Mouse (Mus musculus): ENCODE results near the gene Prps1.
"Not testable (repeated sequence)": the region's sequence is repeated elsewhere in the genome, so short reads cannot be mapped to it uniquely, and the experiment has no call there.

Prps1 gene

GRCm38 (mm10) chrX:140491884-140492571, 35.6 kb downstream of the Prps1 start:
- CTCF ChIA-PET: interaction anchor here (0.6 to 1.7 kb wide), 19 partner anchors 8 to 353 kb away, joined by 3 to 12 read pairs (median 4); partner anchors contain the start of gene Tsc22d3 (in 1 of the 4)
- POLR2A ChIA-PET: interaction anchor here in 3 of 4 experiments (0.6 to 0.7 kb wide), 3 partner anchors 53 to 107 kb away, joined by 3 read pairs; no protein-coding TSS in a partner anchor

DNA sequence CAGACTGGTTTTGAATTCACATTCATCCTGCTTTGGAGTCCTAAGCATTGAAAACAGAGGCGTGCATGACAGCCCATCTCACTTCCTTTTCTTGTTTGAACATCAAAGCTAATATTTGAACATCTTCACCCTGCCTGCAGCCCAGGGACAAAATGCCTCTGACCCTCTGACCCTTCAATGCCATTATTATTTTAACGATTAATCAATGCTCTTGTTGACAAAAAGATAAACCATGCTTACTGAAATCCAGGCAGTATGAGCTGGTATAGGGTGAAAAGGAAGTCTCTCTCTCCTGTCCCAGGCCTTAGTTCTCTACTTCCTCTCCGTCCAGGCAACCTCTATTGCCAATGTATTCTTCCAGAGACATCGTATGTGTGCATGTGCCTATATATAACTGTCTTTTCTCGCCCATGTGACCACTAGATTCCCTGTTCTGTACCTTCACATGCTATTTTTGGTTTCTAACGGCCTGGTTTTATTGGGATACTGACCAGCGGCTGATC, 37.2 kb downstream of the Prps1 start:
- CTCF ChIA-PET: interaction anchor here in 1 of 4 experiments (0.6 kb wide), 1 partner anchor 92 kb away, joined by 3 read pairs; no protein-coding TSS in a partner anchor
- POLR2A ChIA-PET: interaction anchor here in 1 of 4 experiments (0.6 kb wide), 1 partner anchor 244 kb away, joined by 3 read pairs; no protein-coding TSS in a partner anchor

DNA sequence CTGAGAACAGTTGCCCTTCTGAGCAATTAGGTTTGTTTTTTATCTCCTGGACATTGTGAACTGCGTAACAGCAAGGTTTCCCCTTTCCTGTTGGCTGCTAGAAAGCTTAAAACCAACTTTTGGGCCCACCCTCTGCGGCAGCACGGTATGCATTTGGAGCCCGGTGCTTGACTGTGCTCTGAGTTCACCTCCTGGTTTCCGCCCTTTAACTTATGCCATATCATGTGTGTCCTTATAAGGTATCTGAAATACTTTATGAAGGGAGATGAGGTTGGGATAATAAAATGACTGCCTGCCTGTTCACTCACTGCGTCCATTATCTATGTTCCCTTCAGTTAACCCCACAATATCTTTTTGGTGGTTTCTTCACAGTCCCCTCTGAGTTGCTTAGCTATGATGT, 37.8 kb downstream of the Prps1 start:
- CTCF ChIA-PET: interaction anchor here in 1 of 4 experiments (0.6 kb wide), 1 partner anchor 93 kb away, joined by 3 read pairs; no protein-coding TSS in a partner anchor
- POLR2A ChIA-PET: interaction anchor here in 1 of 4 experiments (0.6 kb wide), 1 partner anchor 1161 kb away, joined by 4 read pairs; the partner anchor contains the start of gene Trap1a

- POLR2A ChIA-PET: not testable (repeated sequence)
- CTCF ChIA-PET: interaction anchor here in 1 of 4 experiments (0.6 to 0.7 kb wide), 3 partner anchors 45 to 219 kb away, joined by 3 read pairs; no protein-coding TSS in a partner anchor
Observed at GRCm38 (mm10) chrX:140498431-140498830, 42.0 kb downstream of the Prps1 start.

GRCm38 (mm10) chrX:140500306-140500705, 43.9 kb downstream of the Prps1 start:
- ChIA-PET CTCF (interaction anchor here in 2 of 4 experiments (0.5 to 1.3 kb wide), 3 partner anchors 9 to 165 kb away, joined by 3 to 5 read pairs (median 3); no protein-coding TSS in a partner anchor), POLR2A (interaction anchor here in 1 of 4 experiments (0.6 kb wide), 1 partner anchor 60 kb away, joined by 3 read pairs; no protein-coding TSS in a partner anchor)

- POLR2A ChIA-PET: interaction anchor here in 2 of 4 experiments (0.7 to 1.1 kb wide), 2 partner anchors 9 to 13 kb away, joined by 3 read pairs; no protein-coding TSS in a partner anchor
- CTCF ChIA-PET: interaction anchor here in 1 of 4 experiments (0.8 to 1.3 kb wide), 2 partner anchors 8 to 344 kb away, joined by 3 to 4 read pairs; no protein-coding TSS in a partner anchor
Observed at GRCm38 (mm10) chrX:140501401-140502301, 45.2 kb downstream of the Prps1 start.

GRCm38 (mm10) chrX:140503905-140504304, 47.5 kb downstream of the Prps1 start:
- ChIA-PET POLR2A (interaction anchor here in 3 of 4 experiments (0.5 to 1.7 kb wide), 10 partner anchors 16 to 1558 kb away, joined by 3 to 7 read pairs (median 4); no protein-coding TSS in a partner anchor), CTCF (interaction anchor here (0.5 to 1.9 kb wide), 22 partner anchors 10 to 653 kb away, joined by 3 to 12 read pairs (median 5); partner anchors contain the start of gene Tsc22d3 (in 1 of the 4))

DNA sequence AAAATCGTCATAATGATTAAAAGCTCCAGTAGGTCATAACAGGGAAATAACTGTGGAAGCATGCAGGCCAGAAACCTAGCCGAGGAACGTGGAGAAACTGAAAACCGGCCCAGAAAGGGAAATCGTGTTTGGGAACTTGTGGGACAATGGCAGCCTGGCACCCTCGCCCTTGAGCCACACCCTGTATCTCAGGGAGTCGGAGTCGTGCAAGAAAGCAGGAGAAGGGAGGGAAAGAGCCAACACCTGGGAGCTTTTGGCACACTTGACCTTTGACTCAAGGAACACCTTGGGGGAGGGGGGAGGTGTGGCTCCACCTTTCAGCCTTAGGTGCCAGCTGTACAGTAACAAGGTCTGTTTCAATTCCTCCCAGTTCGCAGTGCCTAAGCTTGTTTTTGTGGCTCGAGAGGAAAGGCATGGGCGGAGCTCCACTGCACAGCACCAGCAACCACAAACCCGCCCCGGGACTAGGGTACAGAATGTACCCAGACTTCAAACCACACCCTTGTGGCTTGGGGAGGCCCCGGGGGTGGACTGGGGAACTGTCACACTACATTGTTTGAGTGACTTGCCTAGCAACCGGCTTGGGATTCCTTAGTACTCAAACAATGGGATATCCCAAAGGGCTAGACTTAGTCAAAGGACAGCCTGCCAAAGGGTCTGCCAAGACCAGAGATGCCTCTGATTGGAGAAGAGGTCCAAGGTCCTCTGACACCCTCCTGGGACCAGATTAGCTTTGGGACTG, 49.3 kb downstream of the Prps1 start:
- ChIA-PET POLR2A (interaction anchor here in 1 of 4 experiments (0.8 to 1.4 kb wide), 2 partner anchors 37 to 72 kb away, joined by 3 to 6 read pairs; no protein-coding TSS in a partner anchor), CTCF (no interaction called here)

DNA sequence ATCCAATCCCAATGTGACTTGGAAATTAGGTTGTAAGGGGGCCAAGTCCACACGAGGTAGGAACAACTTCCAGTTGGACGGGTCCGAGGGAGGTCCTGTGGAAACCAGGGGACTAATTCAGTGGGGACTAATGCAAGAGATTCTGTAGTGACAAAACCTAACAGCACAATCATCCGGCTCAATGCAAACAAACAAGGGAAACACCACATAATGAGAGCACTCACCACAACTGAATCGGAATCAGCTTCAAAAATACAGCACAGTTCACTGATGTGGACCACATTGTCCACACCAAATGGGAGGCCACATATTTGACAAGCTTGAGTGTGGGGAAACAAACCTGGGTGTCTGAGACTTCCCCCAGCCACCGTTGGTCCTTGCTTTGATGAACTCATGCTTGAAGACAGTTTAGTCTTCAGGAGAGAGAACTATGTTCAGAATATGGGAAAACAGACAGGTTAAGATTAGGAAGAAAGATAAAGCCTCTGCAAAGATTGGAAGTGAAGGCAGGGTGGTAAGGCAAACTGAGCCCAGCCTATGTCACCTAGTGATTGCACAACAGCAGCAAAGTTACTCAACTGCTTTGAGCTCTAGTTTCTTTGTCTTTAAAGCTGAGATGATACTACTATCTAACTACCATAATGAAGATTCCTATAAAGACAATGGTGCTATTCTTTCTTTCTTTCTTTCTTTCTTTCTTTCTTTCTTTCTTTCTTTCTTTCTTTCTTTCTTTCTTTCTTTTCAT, 50.2 kb downstream of the Prps1 start:
- ChIA-PET CTCF (no interaction called here), POLR2A (interaction anchor here in 1 of 4 experiments (1.4 kb wide), 1 partner anchor 36 kb away, joined by 6 read pairs; no protein-coding TSS in a partner anchor)

DNA sequence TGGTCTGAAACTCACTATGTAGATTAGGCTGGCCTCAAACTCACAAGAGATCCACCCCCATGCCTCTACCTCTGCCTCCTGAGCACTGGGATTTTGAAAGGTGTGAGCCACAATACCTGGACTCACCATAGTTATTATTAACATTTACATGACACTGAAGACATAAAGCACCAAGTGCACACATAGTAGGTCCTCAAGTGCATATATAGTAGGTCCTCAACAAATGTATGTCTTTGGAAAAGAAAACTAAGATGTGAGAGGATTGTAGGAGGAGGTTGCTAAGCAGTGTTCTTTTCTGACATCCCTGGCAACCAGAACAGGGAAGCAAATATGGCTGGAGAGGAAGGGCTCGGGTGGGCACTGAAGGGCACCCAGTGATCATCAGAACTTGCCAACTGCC, 51.0 kb downstream of the Prps1 start:
- ChIA-PET CTCF (no interaction called here), POLR2A (no interaction called here)

DNA sequence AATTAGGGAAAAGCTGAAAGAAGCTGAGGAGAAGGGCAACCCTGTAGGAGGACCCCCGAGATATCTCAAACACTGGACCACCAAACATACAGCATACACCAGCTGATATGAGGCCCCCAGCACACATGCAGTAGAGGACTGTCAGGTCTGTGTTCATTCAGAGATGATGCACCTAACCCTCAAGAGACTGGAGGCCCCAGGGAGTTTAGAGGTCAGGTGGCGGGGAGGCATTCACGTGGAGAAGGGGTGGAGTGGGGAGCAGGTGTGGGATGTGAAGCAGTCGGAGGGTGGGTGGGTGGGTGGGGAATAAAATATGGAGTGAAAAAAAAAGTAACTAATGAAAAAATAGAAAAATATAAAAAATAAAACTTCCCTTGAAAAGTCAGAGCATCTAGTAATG, 52.4 kb downstream of the Prps1 start:
- CTCF ChIA-PET: not testable (repeated sequence)

DNA sequence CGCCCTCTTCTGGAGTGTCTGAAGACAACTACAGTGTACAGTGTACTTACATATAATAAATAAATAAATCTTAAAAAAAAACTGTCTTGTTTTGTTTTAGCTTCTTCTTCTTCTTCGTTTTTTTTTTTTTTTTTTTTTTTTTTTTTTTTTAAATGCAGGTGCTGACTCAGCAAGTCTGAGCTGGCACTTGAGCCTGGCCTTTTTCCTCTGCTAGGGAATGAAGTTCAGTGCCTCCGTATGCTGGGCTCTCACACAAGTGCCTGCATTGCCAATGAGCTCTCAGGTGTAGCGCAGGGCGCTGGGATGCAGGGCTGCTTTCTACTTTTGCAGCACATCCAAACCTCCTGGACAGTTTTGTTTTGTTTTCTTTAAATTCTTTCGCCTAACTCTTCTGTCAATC, 53.4 kb downstream of the Prps1 start:
- CTCF ChIA-PET: interaction anchor here in 3 of 4 experiments (0.6 to 1.7 kb wide), 8 partner anchors 9 to 1015 kb away, joined by 3 to 16 read pairs (median 6); no protein-coding TSS in a partner anchor
- POLR2A ChIA-PET: interaction anchor here in 2 of 4 experiments (0.6 to 1.6 kb wide), 4 partner anchors 10 to 251 kb away, joined by 3 to 7 read pairs (median 4); no protein-coding TSS in a partner anchor

More for the DNA sequence above, 52.4 kb downstream of the Prps1 start:
- POLR2A ChIA-PET: not testable (repeated sequence)

GRCm38 (mm10) chrX:140510696-140511429, 54.5 kb downstream of the Prps1 start:
- ChIA-PET POLR2A (interaction anchor here in 2 of 4 experiments (1.0 to 1.6 kb wide), 5 partner anchors 9 to 33 kb away, joined by 3 to 7 read pairs (median 4); no protein-coding TSS in a partner anchor), CTCF (interaction anchor here in 3 of 4 experiments (0.7 to 1.7 kb wide), 5 partner anchors 9 to 335 kb away, joined by 3 to 5 read pairs (median 3); no protein-coding TSS in a partner anchor)

DNA sequence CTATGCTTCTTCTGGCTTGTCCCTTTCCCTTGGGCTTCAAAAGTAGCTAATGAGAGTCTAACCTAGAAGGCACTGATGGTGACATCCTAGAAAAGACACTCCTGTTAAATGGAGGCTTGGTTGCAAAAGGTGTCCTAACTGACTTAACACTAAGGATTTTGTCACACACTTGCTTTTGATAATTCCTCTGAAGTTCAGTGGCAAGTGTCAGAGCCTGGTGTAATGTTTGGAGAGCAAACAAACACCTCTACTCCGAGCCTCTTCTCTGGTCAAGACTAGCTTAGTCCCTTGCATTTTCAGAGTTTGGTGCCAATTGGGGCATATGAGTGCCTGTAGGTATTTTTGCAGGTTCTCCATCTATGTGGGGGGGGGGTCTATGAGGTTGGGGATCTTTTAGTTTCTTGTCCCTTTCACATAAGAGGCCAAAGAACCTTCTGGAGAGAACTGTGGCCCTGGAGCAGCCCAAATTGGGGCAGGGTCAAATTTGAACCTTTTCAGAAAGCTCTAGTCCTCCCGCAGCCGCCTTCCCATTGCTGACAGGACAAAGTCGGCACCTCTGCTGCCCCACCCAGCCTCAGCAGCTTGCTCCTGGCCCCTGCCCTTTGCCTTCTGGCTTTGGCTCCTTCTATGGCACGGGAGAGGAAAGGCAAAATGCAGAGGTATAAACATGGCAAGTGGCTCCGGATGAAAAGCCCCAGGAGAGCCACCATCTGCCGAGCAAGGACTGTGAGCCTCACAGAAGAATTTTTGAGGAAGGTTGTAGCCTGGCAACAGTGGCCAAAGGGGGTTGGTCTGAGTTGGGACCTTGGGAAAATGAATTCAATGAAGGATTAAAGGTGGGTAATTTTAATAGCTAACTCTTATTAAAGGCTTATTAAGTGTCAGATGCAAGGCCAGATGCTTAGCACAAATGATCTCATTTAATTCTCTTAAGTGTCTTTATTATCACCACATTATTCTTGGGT, 55.6 kb downstream of the Prps1 start:
- ChIA-PET POLR2A (interaction anchor here in 3 of 4 experiments (0.6 to 3.5 kb wide), 4 partner anchors 31 to 624 kb away, joined by 3 to 10 read pairs (median 4); no protein-coding TSS in a partner anchor), CTCF (no interaction called here)

GRCm38 (mm10) chrX:140513379-140513778, 57.0 kb downstream of the Prps1 start:
- ChIA-PET POLR2A (interaction anchor here in 1 of 4 experiments (3.5 kb wide), 1 partner anchor 30 kb away, joined by 10 read pairs; no protein-coding TSS in a partner anchor), CTCF (interaction anchor here in 2 of 4 experiments (1.4 to 1.5 kb wide), 2 partner anchors 9 to 22 kb away, joined by 3 to 5 read pairs; no protein-coding TSS in a partner anchor)
